Mouse (Mus musculus) adrenal gland, postnatal 10 days (tissue): ENCODE results near the gene Macrod2. TPM values are rescaled to one million over a fixed set of nuclear protein-coding genes. Genes with fewer than 3 reads are reported as not detected.

Experiments
- DNase-seq: peaks from one replicate; pipeline ENCODE4 v3.0.0; 2021; ENCODE audit warnings: mixed read lengths
- total RNA-seq, 2 experiments: library from RNA; stranded (reverse); gene quantifications; 2 replicates each; pipeline ENCODE4 v1.2.3; 2021

Macrod2 gene
- total RNA-seq, 2 experiments from 2014 or later: 7.9 to 9.5 TPM

GRCm38 (mm10) chr2:140911463-140911862 is 516.4 kb downstream of the Macrod2 start:
- DNase-seq: no peak

GRCm38 (mm10) chr2:140912179-140912578 is 517.1 kb downstream of the Macrod2 start:
- DNase-seq: no peak

GRCm38 (mm10) chr2:140912931-140913330 is 517.8 kb downstream of the Macrod2 start:
- no peak for DNase-seq

DNA sequence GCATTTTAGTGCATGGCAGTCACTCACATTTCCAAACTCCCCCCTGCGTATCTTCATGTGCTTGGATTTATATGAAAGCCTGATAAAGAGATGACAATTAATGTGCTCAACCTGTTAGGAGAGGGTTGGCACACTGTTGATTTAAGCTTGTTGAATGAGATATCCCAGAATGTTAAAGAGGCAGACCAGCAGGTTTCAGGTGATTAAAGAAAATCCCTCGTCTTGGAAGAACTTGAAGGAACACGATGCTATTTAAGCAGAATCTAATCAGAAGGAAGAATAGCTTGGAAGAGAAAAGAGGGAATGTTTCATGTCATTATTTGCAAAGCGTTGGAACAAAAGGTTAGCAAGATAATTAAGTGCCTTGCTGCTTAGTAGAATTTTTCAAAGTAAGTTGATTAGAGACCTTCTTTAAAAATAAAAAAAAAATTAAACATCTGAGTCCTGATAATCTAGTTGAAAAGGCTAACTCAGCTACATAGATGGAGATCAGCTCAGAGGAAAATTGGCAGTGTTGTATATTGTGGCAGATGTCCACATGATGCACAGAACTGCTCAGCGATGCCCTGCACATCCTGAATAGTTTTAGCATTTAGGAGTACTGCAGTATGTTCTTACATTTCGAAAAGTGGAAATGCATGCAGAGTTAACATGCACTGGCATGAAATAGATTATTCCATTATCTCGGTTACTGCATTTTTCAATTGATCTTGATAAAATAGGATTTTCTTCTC is 518.7 kb downstream of the Macrod2 start:
- DNase-seq: no peak

DNA sequence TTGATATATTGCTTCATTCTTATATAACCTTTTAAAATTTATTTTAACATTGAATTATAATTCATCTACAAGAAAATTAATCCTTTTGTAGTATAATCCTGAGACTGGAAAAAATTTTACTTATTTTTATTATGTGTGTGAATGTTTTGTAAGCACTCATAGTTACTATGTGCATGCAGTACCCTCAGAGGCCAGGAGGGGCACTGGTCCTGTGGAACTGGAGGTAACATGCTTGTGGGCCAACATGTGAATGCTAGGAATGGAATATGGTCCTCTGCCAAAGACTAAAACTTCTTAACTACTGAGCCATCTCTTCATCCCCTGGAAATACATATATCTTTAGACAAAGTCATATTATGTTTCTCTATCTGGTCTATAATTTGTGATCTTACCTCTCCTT is 531.8 kb downstream of the Macrod2 start:
- no peak for DNase-seq

GRCm38 (mm10) chr2:140934483-140934882 is 539.4 kb downstream of the Macrod2 start:
- DNase-seq: no peak

DNA sequence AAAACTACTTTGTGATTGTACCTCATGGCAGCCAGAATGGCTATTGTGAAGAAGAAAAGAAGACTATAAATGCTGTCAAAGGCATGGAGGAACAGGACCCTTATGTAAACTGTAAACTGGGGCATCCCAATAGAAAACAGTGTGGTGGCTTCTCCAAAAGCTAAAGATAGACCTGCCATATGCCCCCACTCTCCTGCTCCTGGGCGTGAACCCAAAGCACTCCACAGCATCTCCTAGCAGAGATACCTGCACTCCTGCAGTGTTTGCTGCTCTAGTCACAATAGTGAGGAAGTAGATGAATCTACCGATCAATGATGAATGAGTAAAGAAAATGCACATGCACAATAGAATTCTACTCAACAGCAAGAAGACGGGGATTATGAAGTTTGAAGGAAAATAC is 554.4 kb downstream of the Macrod2 start:
- DNase-seq: no peak

- no peak for DNase-seq
Observed at GRCm38 (mm10) chr2:140959246-140959645, 564.1 kb downstream of the Macrod2 start.

DNA sequence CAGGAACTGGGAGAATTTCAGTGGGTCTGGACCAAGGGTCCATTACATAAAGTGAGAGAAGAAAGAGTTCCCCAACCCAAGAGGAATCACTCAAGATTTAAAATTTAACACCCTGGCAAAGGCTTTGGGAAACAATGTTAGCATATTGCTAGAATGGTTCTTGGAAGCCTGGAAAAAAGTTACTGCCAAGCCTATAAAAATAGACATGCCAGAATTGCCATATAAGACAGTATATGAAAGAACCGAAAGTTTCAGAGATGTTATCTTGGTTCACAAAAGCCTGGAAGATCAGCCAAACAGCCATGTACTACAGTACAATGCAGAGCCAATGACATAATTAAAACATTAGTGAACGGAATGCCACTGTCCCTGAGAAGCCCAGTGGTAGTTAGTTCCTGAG is 575.1 kb downstream of the Macrod2 start:
- no peak for DNase-seq

DNA sequence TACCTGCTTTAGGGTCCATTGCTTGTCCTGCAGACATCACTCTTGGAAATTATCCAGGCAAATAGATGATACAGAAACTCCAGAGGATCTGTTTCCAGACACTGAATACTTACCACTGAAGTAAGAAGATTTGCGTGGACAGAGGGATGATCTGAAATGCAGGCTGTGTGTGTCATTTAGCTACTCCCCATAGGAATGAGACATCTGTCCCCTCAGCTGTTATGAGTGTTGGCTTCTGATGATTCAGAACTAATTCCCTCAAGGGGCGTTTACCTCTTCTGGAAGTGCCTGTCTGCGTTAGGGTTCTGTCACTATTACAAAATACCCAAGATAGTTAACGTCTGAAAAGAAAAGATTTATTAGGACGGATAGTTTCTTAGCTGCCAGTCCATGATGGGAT is 576.7 kb downstream of the Macrod2 start:
- DNase-seq: no peak

GRCm38 (mm10) chr2:140985670-140986372 is 590.7 kb downstream of the Macrod2 start:
- no peak for DNase-seq

GRCm38 (mm10) chr2:141003846-141004245 is 608.7 kb downstream of the Macrod2 start:
- DNase-seq: no peak

GRCm38 (mm10) chr2:141004326-141004725 is 609.2 kb downstream of the Macrod2 start:
- no peak for DNase-seq

- DNase-seq: no peak
Observed at GRCm38 (mm10) chr2:141005616-141006015, 610.5 kb downstream of the Macrod2 start.

DNA sequence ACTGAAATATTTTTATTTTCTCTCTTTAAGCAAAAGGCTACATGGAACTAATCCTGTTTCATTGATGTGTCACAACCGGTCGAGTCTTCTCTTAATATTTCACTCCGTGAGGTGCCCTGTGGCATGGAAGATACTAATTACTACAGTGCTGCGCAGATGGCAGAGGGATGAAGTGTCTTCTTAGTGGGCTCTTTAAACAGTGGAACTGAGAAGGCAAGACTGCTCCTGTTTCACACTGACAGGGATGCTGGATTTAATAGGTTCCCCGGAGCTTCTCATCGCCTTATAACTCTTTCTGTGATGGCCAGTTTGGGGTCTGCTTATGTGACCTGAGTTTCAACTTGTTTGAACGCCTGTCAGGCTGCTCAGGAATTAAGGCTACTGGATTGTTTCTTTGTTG is 612.6 kb downstream of the Macrod2 start:
- no peak for DNase-seq

DNA sequence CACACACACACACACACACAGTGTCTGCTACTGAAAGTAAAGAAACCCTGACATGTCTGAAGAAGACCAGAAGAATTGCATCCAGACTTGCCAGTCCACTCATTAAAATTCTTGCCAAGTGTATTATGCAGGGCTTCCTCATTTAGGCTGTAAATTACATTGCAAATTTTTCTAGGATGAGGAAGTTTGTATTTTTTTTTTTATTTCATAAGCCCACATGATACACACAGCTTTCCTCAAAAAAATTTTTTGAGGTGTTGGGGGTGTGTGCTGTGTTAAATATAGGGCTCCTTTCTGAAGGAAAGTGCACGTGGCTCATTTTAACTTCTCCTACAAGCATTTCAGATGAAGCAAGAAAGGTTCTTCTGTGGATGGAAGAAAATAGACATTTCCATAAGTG is 613.3 kb downstream of the Macrod2 start:
- DNase-seq: no peak

DNA sequence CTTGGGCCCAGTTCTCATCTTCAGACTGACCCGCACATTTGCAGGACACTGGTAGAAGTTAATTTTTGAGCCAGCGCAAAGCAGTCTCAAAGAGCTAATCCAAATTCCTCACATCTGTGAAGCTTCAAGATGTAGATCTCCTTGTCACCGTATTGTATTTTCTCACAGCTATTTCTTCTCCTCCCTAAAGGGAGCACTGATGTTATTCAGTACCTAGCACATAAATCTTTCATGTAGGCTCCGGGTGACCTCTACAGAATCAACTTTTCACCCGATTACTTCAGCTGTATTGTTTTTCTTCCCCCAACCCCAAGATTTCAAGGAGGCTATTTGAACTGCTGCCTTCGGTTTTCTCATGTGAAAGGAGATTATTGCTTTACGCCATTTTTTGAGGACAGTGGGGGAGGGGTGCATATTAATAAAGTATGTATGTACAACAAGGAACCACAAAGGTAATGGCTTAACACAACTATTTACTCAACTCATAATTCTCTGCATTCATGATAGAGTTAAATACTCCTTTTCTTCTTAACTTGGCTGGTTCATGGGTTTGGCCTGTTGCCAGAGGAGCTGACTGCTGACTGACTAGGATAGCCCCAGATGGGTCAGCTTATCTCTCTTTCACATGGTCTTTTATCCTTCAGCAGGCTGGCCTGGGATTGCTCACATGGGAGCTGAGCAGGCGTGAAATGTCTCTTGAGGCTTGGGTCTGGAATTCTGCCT is 618.5 kb downstream of the Macrod2 start:
- DNase-seq: peak; percentile 63

DNA sequence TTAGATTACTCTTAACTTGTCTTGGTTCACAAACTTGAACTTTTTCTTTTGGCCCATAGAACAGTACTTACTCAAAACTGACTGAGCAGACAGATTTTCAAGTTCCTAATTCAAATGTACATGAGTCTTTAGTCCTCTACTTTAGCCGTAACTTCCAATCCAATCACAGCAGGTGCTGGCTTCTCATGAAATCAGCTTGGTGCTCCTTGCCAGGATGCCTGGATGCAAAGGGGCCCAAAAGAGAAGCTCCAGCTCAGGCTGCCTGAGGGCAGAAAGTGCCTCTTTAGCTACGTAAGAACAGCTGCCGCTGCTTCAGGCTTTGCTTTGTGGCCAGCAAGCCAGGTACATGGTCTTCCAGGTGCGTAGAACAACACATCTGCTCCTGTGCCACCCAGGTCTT is 627.9 kb downstream of the Macrod2 start:
- DNase-seq: no peak

DNA sequence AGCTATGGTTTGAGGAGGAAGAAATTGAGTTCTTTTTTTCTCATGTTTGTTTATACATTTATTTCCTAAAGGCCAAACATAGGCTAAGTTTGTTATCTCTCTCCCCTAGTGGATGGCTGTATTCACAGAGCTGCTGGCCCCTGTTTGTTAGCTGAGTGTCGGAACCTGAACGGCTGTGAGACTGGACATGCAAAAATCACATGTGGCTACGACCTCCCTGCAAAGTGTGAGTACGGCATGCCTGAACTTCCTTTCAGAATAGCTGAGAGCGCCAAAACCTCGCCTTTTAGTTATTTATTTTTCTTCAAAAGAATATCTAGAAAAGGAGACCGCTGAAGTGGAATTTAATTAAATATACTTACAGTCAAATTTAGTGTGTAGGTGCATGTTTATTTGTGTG is 628.8 kb downstream of the Macrod2 start:
- no peak for DNase-seq

- DNase-seq: no peak
Observed at GRCm38 (mm10) chr2:141024316-141025043, 629.4 kb downstream of the Macrod2 start.

- DNase-seq: no peak
Observed at GRCm38 (mm10) chr2:141056685-141057454, 661.8 kb downstream of the Macrod2 start.

DNA sequence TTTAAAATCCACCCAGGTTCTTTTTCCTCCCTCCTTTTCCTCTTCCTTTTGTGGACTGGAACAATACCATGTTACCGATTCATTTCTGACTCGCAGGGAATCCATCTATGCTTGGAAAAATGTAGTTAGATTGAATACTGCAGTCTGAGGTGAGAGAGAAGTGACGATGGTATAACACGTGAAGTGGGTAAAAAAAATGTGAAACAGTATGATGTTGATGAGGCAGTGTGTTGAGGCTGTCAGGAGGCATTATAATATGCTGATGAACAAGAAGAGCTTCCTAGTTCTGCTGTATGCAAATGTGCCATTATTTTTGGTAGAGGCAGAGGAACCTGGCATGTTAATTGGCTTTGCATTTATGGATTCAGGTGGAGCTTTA is 662.3 kb downstream of the Macrod2 start:
- DNase-seq: no peak
